Mouse (Mus musculus): ENCODE data around the gene Trappc6b. TPM values are rescaled to one million over a fixed set of nuclear protein-coding genes. Genes with fewer than 3 reads are reported as not detected.
A peak's percentile ranks its signal among the peaks of the same experiment; 100 is the strongest.
"Not testable (repeated sequence)": the region's sequence is repeated elsewhere in the genome, so short reads cannot be mapped to it uniquely, and the experiment has no call there.

Trappc6b gene
- polyA plus RNA-seq, 1 experiment from 2014 or later = 60.0 TPM

GRCm38 (mm10) chr12:59065776-59066175 lies 4.5 kb upstream of the Trappc6b start:
- Histone ChIP-seq H3K4me1 (ENCODE audit: control insufficient read depth, insufficient read depth, low read length) (no peaks in the 10 kb centered on the region), H3K36me3 (ENCODE audit: control insufficient read depth, insufficient read depth, low read length) (peaks cover 28% of the 10 kb centered on the region), H3K4me2 (ENCODE audit: low read depth, low read length) (peak overlapping the region; percentile 65), H3K27me3 (replicated peaks; ENCODE audit: control insufficient read depth, insufficient read depth, low read length) (no peaks in the 10 kb centered on the region; the same call in 1 of the 2 replicates), H3K4me3 (ENCODE audit: low read depth, low read length) (no peak overlapping the region), H3K9me3 (ENCODE audit: control insufficient read depth, low read length) (no peaks in the 10 kb centered on the region), H3K27ac (replicated peaks; ENCODE audit: low read depth, low read length) (peak overlapping the region; percentile 91), H3K9ac (ENCODE audit: low read depth, low read length) (no peak overlapping the region)
- DNase-seq (ENCODE audit: low spot score) = no peak
- WGBS = 76% methylated on average over 3 of the region's 3 CpGs
- no peak for ATAC-seq (ENCODE audit: low read depth)

- Histone ChIP-seq H3K27me3 (replicated peaks; ENCODE audit: control insufficient read depth, insufficient read depth, low read length) (no peaks in the 10 kb centered on the region; the same call in 1 of the 2 replicates), H3K4me3 (ENCODE audit: low read depth, low read length) (no peak overlapping the region), H3K9me3 (ENCODE audit: control insufficient read depth, low read length) (no peaks in the 10 kb centered on the region), H3K4me1 (ENCODE audit: control insufficient read depth, insufficient read depth, low read length) (peaks cover 4% of the 10 kb centered on the region), H3K4me2 (ENCODE audit: low read depth, low read length) (no peak overlapping the region), H3K36me3 (ENCODE audit: control insufficient read depth, insufficient read depth, low read length) (peaks cover 19% of the 10 kb centered on the region), H3K9ac (ENCODE audit: low read depth, low read length) (no peak overlapping the region), H3K27ac (replicated peaks; ENCODE audit: low read depth, low read length) (no peak overlapping the region)
- no peak for DNase-seq (ENCODE audit: low spot score)
- ATAC-seq (ENCODE audit: low read depth) = no peak
- 74% methylated on average over 8 of the region's 8 CpGs for WGBS
Measured at GRCm38 (mm10) chr12:59064837-59065236, 3.6 kb upstream of the Trappc6b start.

- peak overlapping the region; percentile 87 for H3K27ac ChIP-seq (replicated peaks; ENCODE audit: low read depth, low read length)
- H3K27me3 ChIP-seq (replicated peaks; ENCODE audit: control insufficient read depth, insufficient read depth, low read length) = no peaks in the 10 kb centered on the region; the same call in 1 of the 2 replicates
- ATAC-seq (ENCODE audit: low read depth) = no peak
- H3K4me2 ChIP-seq (ENCODE audit: low read depth, low read length) = peak overlapping the region; percentile 71
- peak overlapping the region; percentile 79 for H3K9ac ChIP-seq (ENCODE audit: low read depth, low read length)
- H3K36me3 ChIP-seq (ENCODE audit: control insufficient read depth, insufficient read depth, low read length) = peaks cover 30% of the 10 kb centered on the region
- 0 out of 2 replicates have a peak, but pooled peaks cover 4% of the 10 kb centered on the region for H3K9me3 ChIP-seq (ENCODE audit: control insufficient read depth, low read length)
- peaks cover 6% of the 10 kb centered on the region for H3K4me1 ChIP-seq (ENCODE audit: control insufficient read depth, insufficient read depth, low read length)
- WGBS = 33% methylated on average over 4 of the region's 4 CpGs
- H3K4me3 ChIP-seq (ENCODE audit: low read depth, low read length) = peak overlapping the region; percentile 54
- no peak for DNase-seq (ENCODE audit: low spot score)
Measured at GRCm38 (mm10) chr12:59060322-59060721, 950 bp downstream of the Trappc6b start.

GRCm38 (mm10) chr12:59058242-59058641 lies 3.0 kb downstream of the Trappc6b start:
- not testable (repeated sequence) for H3K4me1 ChIP-seq (ENCODE audit: control insufficient read depth, insufficient read depth, low read length); H3K4me3 ChIP-seq (ENCODE audit: low read depth, low read length); H3K9me3 ChIP-seq (ENCODE audit: control insufficient read depth, low read length); H3K27ac ChIP-seq (replicated peaks; ENCODE audit: low read depth, low read length); H3K27me3 ChIP-seq (replicated peaks; ENCODE audit: control insufficient read depth, insufficient read depth, low read length); DNase-seq (ENCODE audit: low spot score); H3K4me2 ChIP-seq (ENCODE audit: low read depth, low read length); ATAC-seq (ENCODE audit: low read depth); H3K9ac ChIP-seq (ENCODE audit: low read depth, low read length)
- 87% methylated on average over 5 of the region's 5 CpGs for WGBS
- H3K36me3 ChIP-seq (ENCODE audit: control insufficient read depth, insufficient read depth, low read length) = peaks cover 30% of the 10 kb centered on the region

GRCm38 (mm10) chr12:59056222-59056621 lies 5.0 kb downstream of the Trappc6b start:
- Histone ChIP-seq H3K27me3 (replicated peaks; ENCODE audit: control insufficient read depth, insufficient read depth, low read length) (no peaks in the 10 kb centered on the region), H3K9ac (ENCODE audit: low read depth, low read length) (no peak overlapping the region), H3K4me1 (ENCODE audit: control insufficient read depth, insufficient read depth, low read length) (peaks cover 6% of the 10 kb centered on the region), H3K4me3 (ENCODE audit: low read depth, low read length) (no peak overlapping the region), H3K27ac (replicated peaks; ENCODE audit: low read depth, low read length) (no peak overlapping the region), H3K4me2 (ENCODE audit: low read depth, low read length) (no peak overlapping the region), H3K36me3 (ENCODE audit: control insufficient read depth, insufficient read depth, low read length) (peaks cover 36% of the 10 kb centered on the region), H3K9me3 (ENCODE audit: control insufficient read depth, low read length) (0 out of 2 replicates have a peak, but pooled peaks cover 4% of the 10 kb centered on the region)
- DNase-seq (ENCODE audit: low spot score) (no peak), ATAC-seq (ENCODE audit: low read depth) (no peak)
- WGBS = over 99% methylated on average over 11 of the region's 11 CpGs

GRCm38 (mm10) chr12:59055196-59055850 lies 5.9 kb downstream of the Trappc6b start:
- Histone ChIP-seq H3K4me1 (ENCODE audit: control insufficient read depth, insufficient read depth, low read length) (peaks cover 6% of the 10 kb centered on the region), H3K9ac (ENCODE audit: low read depth, low read length) (no peak overlapping the region), H3K27me3 (replicated peaks; ENCODE audit: control insufficient read depth, insufficient read depth, low read length) (no peaks in the 10 kb centered on the region), H3K4me2 (ENCODE audit: low read depth, low read length) (no peak overlapping the region), H3K4me3 (ENCODE audit: low read depth, low read length) (no peak overlapping the region), H3K27ac (replicated peaks; ENCODE audit: low read depth, low read length) (no peak overlapping the region), H3K9me3 (ENCODE audit: control insufficient read depth, low read length) (0 out of 2 replicates have a peak, but pooled peaks cover 4% of the 10 kb centered on the region), H3K36me3 (ENCODE audit: control insufficient read depth, insufficient read depth, low read length) (peaks cover 36% of the 10 kb centered on the region)
- 80% methylated on average over 4 of the region's 4 CpGs for WGBS
- no peak for ATAC-seq (ENCODE audit: low read depth)
- DNase-seq (ENCODE audit: low spot score) = no peak

GRCm38 (mm10) chr12:59053976-59054375 lies 7.3 kb downstream of the Trappc6b start:
- Histone ChIP-seq H3K36me3 (ENCODE audit: control insufficient read depth, insufficient read depth, low read length) (peaks cover 43% of the 10 kb centered on the region), H3K27me3 (replicated peaks; ENCODE audit: control insufficient read depth, insufficient read depth, low read length) (no peaks in the 10 kb centered on the region), H3K4me3 (ENCODE audit: low read depth, low read length) (no peak overlapping the region), H3K4me1 (ENCODE audit: control insufficient read depth, insufficient read depth, low read length) (no peaks in the 10 kb centered on the region), H3K9ac (ENCODE audit: low read depth, low read length) (no peak overlapping the region), H3K9me3 (ENCODE audit: control insufficient read depth, low read length) (0 out of 2 replicates have a peak, but pooled peaks cover 4% of the 10 kb centered on the region), H3K4me2 (ENCODE audit: low read depth, low read length) (no peak overlapping the region), H3K27ac (replicated peaks; ENCODE audit: low read depth, low read length) (no peak overlapping the region)
- no peak for ATAC-seq (ENCODE audit: low read depth)
- DNase-seq (ENCODE audit: low spot score) = no peak

- no peak overlapping the region for H3K4me3 ChIP-seq (ENCODE audit: low read depth, low read length)
- no peak overlapping the region for H3K9ac ChIP-seq (ENCODE audit: low read depth, low read length)
Measured at GRCm38 (mm10) chr12:59053166-59053565, 8.1 kb downstream of the Trappc6b start.

GRCm38 (mm10) chr12:59052470-59052869 lies 8.8 kb downstream of the Trappc6b start:
- ATAC-seq (ENCODE audit: low read depth) = no peak
- Histone ChIP-seq H3K36me3 (ENCODE audit: control insufficient read depth, insufficient read depth, low read length) (peaks cover 42% of the 10 kb centered on the region), H3K4me3 (ENCODE audit: low read depth, low read length) (no peak overlapping the region), H3K9me3 (ENCODE audit: control insufficient read depth, low read length) (0 out of 2 replicates have a peak, but pooled peaks cover 4% of the 10 kb centered on the region), H3K27ac (replicated peaks; ENCODE audit: low read depth, low read length) (no peak overlapping the region), H3K27me3 (replicated peaks; ENCODE audit: control insufficient read depth, insufficient read depth, low read length) (no peaks in the 10 kb centered on the region), H3K4me2 (ENCODE audit: low read depth, low read length) (no peak overlapping the region), H3K9ac (ENCODE audit: low read depth, low read length) (no peak overlapping the region), H3K4me1 (ENCODE audit: control insufficient read depth, insufficient read depth, low read length) (no peaks in the 10 kb centered on the region)
- WGBS = 97% methylated on average over 3 of the region's 3 CpGs
- no peak for DNase-seq (ENCODE audit: low spot score)

More at GRCm38 (mm10) chr12:59053166-59053565, 8.1 kb downstream of the Trappc6b start:
- Histone ChIP-seq H3K27ac (replicated peaks; ENCODE audit: low read depth, low read length) (no peak overlapping the region), H3K4me2 (ENCODE audit: low read depth, low read length) (no peak overlapping the region), H3K4me1 (ENCODE audit: control insufficient read depth, insufficient read depth, low read length) (no peaks in the 10 kb centered on the region), H3K27me3 (replicated peaks; ENCODE audit: control insufficient read depth, insufficient read depth, low read length) (no peaks in the 10 kb centered on the region), H3K36me3 (ENCODE audit: control insufficient read depth, insufficient read depth, low read length) (peaks cover 45% of the 10 kb centered on the region), H3K9me3 (ENCODE audit: control insufficient read depth, low read length) (0 out of 2 replicates have a peak, but pooled peaks cover 4% of the 10 kb centered on the region)
- 90% methylated on average over 5 of the region's 5 CpGs for WGBS
- DNase-seq (ENCODE audit: low spot score) (no peak), ATAC-seq (ENCODE audit: low read depth) (no peak)
